In genomic region chr9:44361190-44361917, GRCm38 (mm10) we compare ENCODE assay signal across 8 mouse cellular contexts. TPM values are rescaled to one million over a fixed set of nuclear protein-coding genes. Genes with fewer than 3 reads are reported as not detected.
DNase-seq lines count a peak whose midpoint lies in the region; ATAC-seq and TF ChIP-seq lines count a peak whose summit lies in the region.

Vps11 (minus strand) TSS chr9:44361670.

- peak within 1 kb of the TSS; percentile 87 for H3K27ac ChIP-seq in gastrocnemius, adult 2 months
- peak within 1 kb of the TSS; percentile 67 for H3K27ac ChIP-seq in hindbrain, postnatal 0 days
- H3K27ac ChIP-seq in left cerebral cortex, adult 2 months, result peak within 1 kb of the TSS; percentile 84

- peak; percentile 92 for ATAC-seq in common myeloid progenitor, adult 5-6 weeks (replicated peaks; ENCODE audit: low read depth, poor library complexity, severe bottlenecking)
- peak; percentile 94 for ATAC-seq in hindbrain, postnatal 0 days
- ATAC-seq in megakaryocyte, adult 5-6 weeks (ENCODE audit: poor library complexity, severe bottlenecking), result peak; percentile 94

- under 1% methylated on average over 44 of the region's 44 CpGs for WGBS in hindbrain, postnatal 0 days

- peaks cover 6% of the 10 kb centered on the region; the same call in 1 of the 2 replicates for H3K4me1 ChIP-seq in hindbrain, postnatal 0 days (ENCODE audit: insufficient read depth, low read length)

- DNase-seq in ZHBTc4 (ENCODE audit: low read depth, low spot score), result peak; percentile 98
- DNase-seq in gastrocnemius, adult 2 months, result peak; percentile 96
- peak; percentile 98 for DNase-seq in hindbrain, postnatal 0 days (ENCODE audit: low spot score)
- DNase-seq in left cerebral cortex, adult 2 months (ENCODE audit: extremely low spot score in 1 of 2, low spot score in 2 of 2), result peak; percentile 91 to 94
- peak; percentile 93 to 95 for DNase-seq in right cerebral cortex, adult 2 months (ENCODE audit: low spot score in 2 of 2)
- DNase-seq in urinary bladder, postnatal 14 days (ENCODE audit: low spot score), result peak; percentile 96

- H3K36me3 ChIP-seq in hindbrain, postnatal 0 days (ENCODE audit: insufficient read depth, low read length), result peaks cover 22% of the 10 kb centered on the region; the same call in 1 of the 2 replicates

- peak within 1 kb of the TSS; percentile 53 for H3K9ac ChIP-seq in hindbrain, postnatal 0 days (replicated peaks; ENCODE audit: low read length)

- intact Hi-C loops in gastrocnemius, adult 2 months (cut with DNase I), result no loop called here
- intact Hi-C loops in left cerebral cortex, adult 2 months (cut with DNase I), result no loop called here

- H3K4me3 ChIP-seq in gastrocnemius, adult 2 months, result peak within 1 kb of the TSS; percentile 74
- H3K4me3 ChIP-seq in hindbrain, postnatal 0 days (ENCODE audit: low read length), result peak within 1 kb of the TSS; percentile 50
- H3K4me3 ChIP-seq in left cerebral cortex, adult 2 months, result peak within 1 kb of the TSS; percentile 90

- TF ChIP-seq CTCF in gastrocnemius, adult 2 months (IDR thresholded peaks at IDR 0.05), result no peak
- TF ChIP-seq CTCF in hindbrain, postnatal 0 days (IDR thresholded peaks at IDR 0.05; ENCODE audit: low read depth), result peak; percentile 25; the same call in 1 of the 2 replicates
- no peak for TF ChIP-seq CTCF in left cerebral cortex, adult 2 months (IDR thresholded peaks at IDR 0.05)

- H3K27me3 ChIP-seq in hindbrain, postnatal 0 days (ENCODE audit: insufficient read depth, low read length), result no peaks in the 10 kb centered on the region

- H3K4me2 ChIP-seq in hindbrain, postnatal 0 days (ENCODE audit: low read depth, low read length), result peak within 1 kb of the TSS; percentile 74

- no peaks in the 10 kb centered on the region for H3K9me3 ChIP-seq in hindbrain, postnatal 0 days (ENCODE audit: low read length)

RNA-seq across cellular contexts. Expression of gene Vps11, which starts in this region (rescaled TPM):
- total RNA-seq in common myeloid progenitor, adult 5-6 weeks (2017), result 16.9 and 18.6 TPM in 2 replicates
- 10 to 100 TPM; 16.6 to 19.5 TPM for total RNA-seq in gastrocnemius, adult 2 months (2021)
- 41.6 and 53.2 TPM in 2 replicates for total RNA-seq in hindbrain, postnatal 0 days (2014; rRNA removed)
- 39.3 and 39.9 TPM in 2 replicates for polyA plus RNA-seq in hindbrain, postnatal 0 days (2015; fragmentation: Nextera tagmentation; extraction: Ambion mirVana)
- 10 to 100 TPM; 52.1 to 53.1 TPM for total RNA-seq in left cerebral cortex, adult 2 months (2021)
- total RNA-seq in megakaryocyte, adult 5-6 weeks (2015), result 19.2 and 19.4 TPM in 2 replicates
- 22.7 and 26.8 TPM in 2 replicates for total RNA-seq in megakaryocyte, adult 5-6 weeks (2017)

Comparison
In these comparisons a context has a peak if more than half of its experiments do, and no peak if none do; other contexts are left out.
1. Peak in every context shown above with its lines: DNase-seq, ATAC-seq, H3K4me3 ChIP-seq and H3K27ac ChIP-seq.